Mouse (Mus musculus) bone marrow macrophage, adult 2 months (primary cell): Measurements from ENCODE around the gene Fhit. TPM values are rescaled to one million over a fixed set of nuclear protein-coding genes. Genes with fewer than 3 reads are reported as not detected.

Experiments
- H3K27ac ChIP-seq: 2 replicates; pipeline ENCODE4 v1.5.1; 2012; ENCODE audit warnings: low read depth, low read length; ENCODE audit not compliant: insufficient read depth
- H3K4me1 ChIP-seq: 2 replicates; pipeline ENCODE4 v1.6.1; 2012; ENCODE audit warnings: low read length; ENCODE audit not compliant: control insufficient read depth, insufficient read depth
- H3K4me3 ChIP-seq: 2 replicates; pipeline ENCODE4 v1.5.1; 2012; ENCODE audit warnings: mild to moderate bottlenecking, low read length, moderate library complexity; ENCODE audit not compliant: insufficient read depth
- CTCF ChIP-seq: IDR thresholded peaks from 2 replicates; pipeline ENCODE4 v1.5.1; 2012; ENCODE audit warnings: low read depth, mild to moderate bottlenecking, low read length, moderate library complexity
- POLR2A ChIP-seq: IDR thresholded peaks from 2 replicates; pipeline ENCODE4 v1.6.1; 2012; ENCODE audit warnings: mild to moderate bottlenecking, low read depth, low read length, borderline replicate concordance
- polyA plus RNA-seq: library from polyadenylated mRNA; stranded (reverse); fragments of >200 nt; gene quantifications from 2 replicates; pipeline ENCODE4 v1.2.4, GENCODE M21; 2012; ENCODE audit not compliant: missing spikeins, insufficient read depth, insufficient read length

Fhit gene
- 2.6 and 3.4 TPM in 2 replicates for polyA plus RNA-seq

- Histone ChIP-seq H3K27ac (no peak within 1 kb of the TSS), H3K4me1 (no peaks in the 10 kb centered on the region), H3K4me3 (peak within 1 kb of the TSS; percentile 57)
- TF ChIP-seq POLR2A (no peak), CTCF (no peak)
Observed at GRCm38 (mm10) chr14:11161751-11162231, at the start of gene Fhit. TSS of gene Fhit (minus strand) at chr14:11162035.

GRCm38 (mm10) chr14:11206786-11207185 is 45.0 kb upstream of the Fhit start:
- Histone ChIP-seq H3K4me1 (no peaks in the 10 kb centered on the region), H3K4me3 (no peak overlapping the region), H3K27ac (no peak overlapping the region)
- TF ChIP-seq CTCF = no peak
- no peak for TF ChIP-seq POLR2A

DNA sequence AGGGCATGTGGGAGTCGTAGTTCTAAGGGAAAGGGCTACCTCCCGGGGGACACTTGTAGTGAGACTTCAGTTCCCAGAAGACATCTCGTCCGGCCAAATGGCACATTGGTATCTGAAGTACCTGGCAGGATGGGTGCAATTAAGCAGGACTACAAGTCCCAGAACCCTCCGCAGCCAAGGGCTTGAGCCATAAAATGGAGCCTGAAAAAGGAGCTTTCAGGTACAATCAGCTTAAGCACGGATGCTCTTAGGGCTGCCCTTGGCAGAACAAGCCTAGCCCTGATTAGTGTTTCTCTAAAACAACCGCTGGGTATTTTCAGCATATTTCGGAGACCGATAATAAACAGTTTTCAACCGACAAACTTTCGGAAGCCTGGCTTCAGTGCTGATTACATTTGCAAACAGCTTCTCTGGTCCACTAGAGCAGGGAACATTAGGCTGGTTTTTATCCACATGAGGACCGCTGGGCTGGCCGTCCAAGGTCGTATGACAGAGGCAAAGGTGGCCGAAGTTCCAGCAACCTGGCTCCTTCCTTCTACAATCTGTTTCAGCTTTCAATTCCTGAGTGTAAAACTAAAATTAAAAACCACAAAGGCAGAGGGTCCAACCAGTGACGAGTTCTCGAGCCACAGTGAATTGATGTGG is 907 bp downstream of the Fhit start:
- Histone ChIP-seq H3K27ac (no peak overlapping the region), H3K4me3 (peak overlapping the region; percentile 2), H3K4me1 (no peaks in the 10 kb centered on the region)
- TF ChIP-seq CTCF = no peak

DNA sequence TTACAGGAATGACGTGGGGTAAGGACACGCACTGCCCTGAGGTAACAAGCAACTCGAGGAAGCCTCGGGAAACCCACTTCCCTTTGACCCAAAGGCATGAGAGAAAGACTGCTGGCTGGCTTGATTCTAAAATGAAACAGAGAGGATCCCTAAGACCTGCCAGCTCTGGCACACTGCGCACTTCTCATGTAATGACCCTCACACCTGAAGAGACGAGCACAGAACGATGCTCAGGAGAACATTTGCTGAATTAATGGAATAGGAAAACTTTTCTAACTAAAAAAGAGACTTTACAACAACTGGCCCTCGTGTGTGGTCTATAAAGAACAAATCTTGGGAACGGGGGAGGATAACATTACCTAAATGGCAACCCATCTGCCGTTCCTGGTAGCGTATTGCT is 2.2 kb downstream of the Fhit start:
- TF ChIP-seq CTCF = no peak
- TF ChIP-seq POLR2A = no peak
- Histone ChIP-seq H3K27ac (no peak overlapping the region), H3K4me3 (no peak overlapping the region), H3K4me1 (no peaks in the 10 kb centered on the region)

- TF ChIP-seq CTCF = no peak
- no peak for TF ChIP-seq POLR2A
- H3K27ac ChIP-seq = no peak overlapping the region
- H3K4me3 ChIP-seq = no peak overlapping the region
- H3K4me1 ChIP-seq = no peaks in the 10 kb centered on the region
Observed at GRCm38 (mm10) chr14:11159021-11159420, 2.8 kb downstream of the Fhit start.

DNA sequence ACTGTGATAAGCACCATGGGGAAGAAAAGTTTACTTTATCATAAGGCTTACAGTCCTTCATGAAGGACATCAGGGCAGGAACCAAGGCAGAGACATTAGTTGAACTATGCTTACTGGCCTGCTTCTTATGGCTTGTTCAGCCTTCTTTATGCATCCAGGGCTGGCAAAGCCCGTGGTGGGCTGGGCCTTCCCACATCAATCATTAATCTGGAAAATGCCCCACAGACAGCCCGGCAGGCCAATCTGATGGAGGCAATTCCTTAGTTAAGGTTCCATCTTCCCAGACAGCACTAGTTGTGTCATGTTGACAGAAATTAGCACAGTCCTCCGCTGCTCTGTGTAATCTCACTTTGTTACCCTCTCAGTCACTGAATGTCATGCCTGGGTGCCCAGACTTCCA is 4.1 kb downstream of the Fhit start:
- Histone ChIP-seq H3K27ac (no peak overlapping the region), H3K4me1 (no peaks in the 10 kb centered on the region), H3K4me3 (no peak overlapping the region)
- TF ChIP-seq CTCF = no peak
- TF ChIP-seq POLR2A = no peak

DNA sequence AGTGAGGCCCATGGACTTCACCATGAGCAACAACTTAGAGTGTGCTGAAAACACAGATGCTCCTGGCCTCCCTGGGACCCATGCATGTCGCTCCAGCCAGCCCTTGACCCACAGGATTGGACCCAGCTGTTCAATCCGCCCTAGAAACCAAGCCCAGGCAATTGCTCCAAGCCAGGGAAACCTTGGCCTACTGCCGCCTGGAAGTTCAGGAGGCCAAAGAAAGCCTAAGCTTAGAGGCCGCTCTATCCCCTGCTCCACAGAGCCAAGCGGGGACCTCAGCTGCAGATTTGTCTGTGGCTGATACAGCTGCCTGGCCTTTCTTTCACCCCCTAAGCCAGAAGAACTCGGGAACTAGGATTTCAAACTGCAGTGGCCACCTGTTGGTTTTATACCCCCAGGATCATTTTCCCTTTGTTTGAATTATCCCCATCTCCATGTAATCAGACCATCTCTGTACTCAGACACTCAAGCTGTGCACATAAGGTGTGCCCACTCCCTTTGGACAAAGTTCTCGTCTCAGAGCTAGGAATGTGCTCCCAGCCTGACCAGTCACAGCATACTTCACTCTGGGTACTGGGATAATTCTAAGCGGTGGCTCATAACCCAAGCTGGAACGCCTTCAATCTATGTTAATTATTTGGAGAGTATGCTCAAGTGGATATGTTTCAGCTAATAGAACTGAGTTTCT is 10.1 kb downstream of the Fhit start:
- Histone ChIP-seq H3K4me3 (no peak overlapping the region), H3K27ac (no peak overlapping the region), H3K4me1 (no peaks in the 10 kb centered on the region)
- TF ChIP-seq CTCF = no peak
- TF ChIP-seq POLR2A = no peak

DNA sequence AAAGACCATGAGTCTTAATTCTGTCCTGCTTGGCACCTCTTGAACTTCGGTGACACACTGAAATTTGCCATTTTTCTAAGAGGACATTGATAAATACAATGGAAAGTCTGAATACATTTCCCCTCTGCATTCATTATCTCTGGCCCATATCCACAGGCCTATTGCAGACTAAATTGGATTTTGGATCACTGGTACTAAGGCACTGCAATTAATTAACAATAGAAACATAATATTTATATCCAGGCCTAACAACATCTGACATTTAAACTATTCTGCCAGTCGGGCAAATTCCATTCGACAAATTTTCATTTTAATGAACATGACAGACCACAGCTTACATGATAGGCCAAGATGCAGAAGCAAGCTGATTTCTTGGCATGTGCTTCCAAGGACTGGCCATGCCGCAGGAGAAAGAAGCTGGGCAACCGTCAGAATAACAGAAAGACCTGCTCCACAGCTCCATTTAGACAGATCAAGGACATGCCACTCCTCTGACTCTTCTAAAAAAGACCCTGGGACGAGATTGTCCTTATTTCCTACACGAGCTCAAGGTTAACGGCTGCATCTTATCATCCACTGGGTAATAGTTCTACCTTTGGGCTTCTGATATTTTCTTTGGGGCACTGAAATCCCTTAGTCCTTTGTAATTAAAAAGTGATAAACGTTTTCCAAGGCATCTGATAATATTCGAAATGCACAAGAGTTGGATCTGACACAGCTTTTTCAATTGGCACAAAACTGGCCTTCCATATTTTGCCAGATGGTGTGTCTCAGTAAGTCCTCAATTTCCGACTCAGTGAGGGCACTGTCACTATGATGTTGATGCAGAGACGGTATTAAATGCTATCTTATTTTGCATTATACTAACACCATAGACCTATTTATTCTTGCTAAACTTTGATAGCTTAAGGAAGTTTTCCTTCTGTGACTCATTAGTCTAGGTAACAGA is 27.8 kb downstream of the Fhit start:
- no peak overlapping the region for H3K4me3 ChIP-seq
- TF ChIP-seq POLR2A = no peak
- H3K27ac ChIP-seq = no peak overlapping the region
- no peaks in the 10 kb centered on the region for H3K4me1 ChIP-seq

- Histone ChIP-seq H3K4me3 (no peak overlapping the region), H3K4me1 (no peaks in the 10 kb centered on the region), H3K27ac (no peak overlapping the region)
- TF ChIP-seq CTCF (no peak), POLR2A (no peak)
Observed at GRCm38 (mm10) chr14:11132637-11133474, 29.0 kb downstream of the Fhit start.
